Mouse (Mus musculus) midbrain, embryonic 11.5 days (tissue): ENCODE results near the gene Padi3. TPM values are rescaled to one million over a fixed set of nuclear protein-coding genes. Genes with fewer than 3 reads are reported as not detected.

Experiments used
- ATAC-seq: fragments of 200-750 bp; cut with Nextera tagmentation; 2 replicates; pipeline ENCODE4 v1.8.0; 2017; ENCODE audit warnings: moderate TSS enrichment, moderate library complexity; ENCODE audit not compliant: low FRiP score
- DNase-seq: peaks from one replicate; pipeline ENCODE4 v3.0.0; 2015; ENCODE audit warnings: low spot score; ENCODE audit errors: missing footprints
- H3K27ac ChIP-seq: fragments of 300-500 bp; sonication (generic); 2 replicates; pipeline ENCODE4 v1.5.1; 2014; ENCODE audit warnings: low read depth, low read length
- H3K27me3 ChIP-seq: fragments of 300-500 bp; sonication (generic); 2 replicates; pipeline ENCODE4 v1.6.1; 2014; ENCODE audit warnings: mild to moderate bottlenecking, low read length, moderate library complexity, mixed read lengths; ENCODE audit not compliant: control insufficient read depth, insufficient read depth
- H3K36me3 ChIP-seq: fragments of 300-500 bp; sonication (generic); 2 replicates; pipeline ENCODE4 v1.6.1; 2014; ENCODE audit warnings: mild to moderate bottlenecking, low read length, moderate library complexity, mixed read lengths; ENCODE audit not compliant: control insufficient read depth, insufficient read depth
- H3K4me1 ChIP-seq: fragments of 300-500 bp; sonication (generic); 2 replicates; pipeline ENCODE4 v1.6.1; 2014; ENCODE audit warnings: low read length; ENCODE audit not compliant: control insufficient read depth, insufficient read depth
- H3K4me2 ChIP-seq: fragments of 300-500 bp; sonication (generic); 2 replicates; pipeline ENCODE4 v1.6.1; 2014; ENCODE audit warnings: mild to moderate bottlenecking, moderate library complexity
- H3K4me3 ChIP-seq: fragments of 300-500 bp; sonication (generic); 2 replicates; pipeline ENCODE4 v1.5.1; 2014; ENCODE audit warnings: low read depth, low read length
- H3K9ac ChIP-seq: fragments of 300-500 bp; sonication (generic); 2 replicates; pipeline ENCODE4 v1.6.1; 2014; ENCODE audit warnings: low read length
- H3K9me3 ChIP-seq: fragments of 300-500 bp; sonication (generic); 2 replicates; pipeline ENCODE4 v1.6.1; 2016; ENCODE audit warnings: low read length; ENCODE audit not compliant: control insufficient read depth
- WGBS: fragments of 180-500 bp; shearing (Covaris S2); extraction: QIAGEN DNeasy Blood & Tissue Kit; methylation state at CpG from one replicate; pipeline ENCODE4 v1.1.7; 2014; 5-methylcytosine and 5-hydroxymethylcytosine counted together
- polyA plus RNA-seq: library from polyadenylated mRNA; unstranded; fragments of >200 nt; fragmentation: Nextera tagmentation; extraction: Ambion mirVana; gene quantifications from 2 replicates; pipeline ENCODE4 v1.2.1, GENCODE M21; 2014

Padi3 gene
- polyA plus RNA-seq, 1 experiment from 2014 or later = not detected

DNA sequence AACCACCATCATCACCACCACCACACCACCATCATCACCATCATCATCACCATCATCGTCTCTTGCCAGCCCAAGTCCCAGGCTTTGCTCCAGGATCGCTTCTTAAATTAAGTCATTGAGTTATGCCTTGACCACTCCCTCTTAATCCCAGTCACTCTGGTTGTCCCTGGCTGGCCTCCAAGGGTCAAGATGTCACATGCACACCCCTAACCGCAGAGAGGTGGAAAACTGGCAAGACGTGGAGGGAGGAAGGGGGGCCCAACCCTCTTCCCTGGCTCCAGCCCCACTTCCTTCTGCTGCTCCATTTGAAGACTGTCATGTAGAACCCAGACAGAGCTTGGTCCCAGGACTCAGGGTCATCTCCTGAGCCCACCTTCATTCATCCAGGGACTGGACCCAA, 34.5 kb upstream of the Padi3 start:
- Histone ChIP-seq H3K4me2 (no peak overlapping the region), H3K36me3 (no peaks in the 10 kb centered on the region), H3K27me3 (no peaks in the 10 kb centered on the region), H3K4me3 (no peak overlapping the region), H3K4me1 (no peaks in the 10 kb centered on the region), H3K9me3 (no peaks in the 10 kb centered on the region), H3K27ac (no peak overlapping the region), H3K9ac (no peak overlapping the region)
- DNase-seq (no peak), ATAC-seq (no peak)
- WGBS = 65% methylated on average over 4 of the region's 4 CpGs

- Histone ChIP-seq H3K4me3 (no peak overlapping the region), H3K27me3 (no peaks in the 10 kb centered on the region), H3K9me3 (no peaks in the 10 kb centered on the region), H3K36me3 (no peaks in the 10 kb centered on the region), H3K4me2 (no peak overlapping the region), H3K27ac (no peak overlapping the region), H3K9ac (no peak overlapping the region), H3K4me1 (no peaks in the 10 kb centered on the region)
- WGBS = 81% methylated on average over 15 of the region's 15 CpGs
- ATAC-seq = no peak
- DNase-seq = no peak
Measured at GRCm38 (mm10) chr4:140843670-140844280, 33.3 kb upstream of the Padi3 start.

GRCm38 (mm10) chr4:140842909-140843308, 32.5 kb upstream of the Padi3 start:
- H3K36me3 ChIP-seq = no peaks in the 10 kb centered on the region
- H3K4me3 ChIP-seq = no peak overlapping the region
- H3K9ac ChIP-seq = no peak overlapping the region
- DNase-seq = no peak
- H3K9me3 ChIP-seq = no peaks in the 10 kb centered on the region
- ATAC-seq = no peak
- WGBS = 82% methylated on average over 1 of the region's 1 CpGs
- no peaks in the 10 kb centered on the region for H3K27me3 ChIP-seq
- H3K4me2 ChIP-seq = no peak overlapping the region
- H3K27ac ChIP-seq = no peak overlapping the region
- no peaks in the 10 kb centered on the region for H3K4me1 ChIP-seq

- Histone ChIP-seq H3K9ac (no peak overlapping the region), H3K9me3 (no peaks in the 10 kb centered on the region), H3K4me2 (no peak overlapping the region), H3K4me3 (no peak overlapping the region), H3K27ac (no peak overlapping the region), H3K4me1 (peaks cover 13% of the 10 kb centered on the region), H3K36me3 (no peaks in the 10 kb centered on the region), H3K27me3 (no peaks in the 10 kb centered on the region)
- 23% methylated on average over 8 of the region's 8 CpGs for WGBS
- DNase-seq (peak; percentile 90), ATAC-seq (no peak)
Measured at GRCm38 (mm10) chr4:140837879-140838278, 27.4 kb upstream of the Padi3 start.

DNA sequence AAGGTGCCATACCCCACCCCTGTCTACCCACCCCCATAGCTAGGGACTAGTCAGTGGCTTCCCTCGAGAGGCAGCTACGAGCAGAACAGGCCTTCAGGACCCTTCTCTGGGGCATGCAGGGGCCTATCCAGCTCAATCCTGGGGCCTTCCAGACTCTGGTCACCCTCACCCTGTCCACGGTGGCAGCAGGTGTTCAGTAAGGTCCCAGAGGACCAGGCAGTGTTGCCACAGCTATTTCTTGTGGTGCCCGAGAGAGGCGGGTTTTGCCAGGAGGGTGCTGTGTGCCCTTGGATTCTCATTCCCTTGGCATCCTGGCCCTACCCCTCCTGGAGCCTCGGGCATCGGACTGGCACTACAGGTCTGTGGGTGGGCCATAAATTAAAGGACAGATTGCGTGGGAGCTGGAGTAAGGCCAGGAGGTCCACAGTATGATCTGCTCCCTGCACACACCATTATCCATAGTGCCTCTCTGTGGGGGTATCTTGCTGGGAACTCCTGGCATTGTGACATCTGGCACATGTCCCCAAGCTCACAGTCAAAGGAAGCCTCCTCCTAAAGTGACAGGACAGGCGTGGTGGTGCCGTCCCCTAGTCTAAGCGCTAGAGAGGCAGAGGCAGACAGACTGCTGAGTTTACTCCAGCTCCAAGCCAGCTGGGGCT, 25.9 kb upstream of the Padi3 start:
- H3K9ac ChIP-seq = no peak overlapping the region
- H3K36me3 ChIP-seq = no peaks in the 10 kb centered on the region
- peaks cover 13% of the 10 kb centered on the region for H3K4me1 ChIP-seq
- H3K4me3 ChIP-seq = no peak overlapping the region
- 68% methylated on average over 11 of the region's 11 CpGs for WGBS
- H3K9me3 ChIP-seq = no peaks in the 10 kb centered on the region
- DNase-seq (no peak), ATAC-seq (no peak)
- H3K4me2 ChIP-seq = no peak overlapping the region
- H3K27me3 ChIP-seq = no peaks in the 10 kb centered on the region; the same call in 1 of the 2 replicates
- H3K27ac ChIP-seq = no peak overlapping the region

DNA sequence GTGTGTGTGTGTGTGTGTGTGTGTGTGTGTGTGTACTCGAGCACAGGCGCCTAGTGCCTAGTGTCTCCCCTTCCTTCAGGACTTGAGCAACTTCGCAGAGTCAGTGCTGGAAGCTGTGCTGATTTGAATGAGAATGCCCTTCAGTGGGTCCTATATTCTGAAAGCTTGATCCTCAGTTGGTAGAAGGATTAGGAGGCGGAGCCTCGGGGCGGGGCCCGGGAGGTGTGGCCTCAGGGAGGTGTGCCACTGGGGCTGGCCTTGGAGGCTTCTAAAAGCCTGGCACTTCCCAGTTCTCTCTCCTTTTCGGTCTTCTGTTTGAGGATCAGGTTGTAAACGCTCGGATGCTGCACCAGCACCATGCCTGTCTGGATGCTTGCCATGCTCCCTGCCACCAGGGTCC, 25.2 kb upstream of the Padi3 start:
- Histone ChIP-seq H3K27ac (no peak overlapping the region), H3K4me1 (peaks cover 13% of the 10 kb centered on the region), H3K9me3 (no peaks in the 10 kb centered on the region), H3K4me3 (no peak overlapping the region), H3K9ac (no peak overlapping the region), H3K4me2 (peak overlapping the region; percentile 12; the same call in 1 of the 2 replicates), H3K36me3 (no peaks in the 10 kb centered on the region), H3K27me3 (no peaks in the 10 kb centered on the region; the same call in 1 of the 2 replicates)
- 0% methylated on average over 10 of the region's 10 CpGs for WGBS
- DNase-seq (peak; percentile 98), ATAC-seq (peak; percentile 90)

DNA sequence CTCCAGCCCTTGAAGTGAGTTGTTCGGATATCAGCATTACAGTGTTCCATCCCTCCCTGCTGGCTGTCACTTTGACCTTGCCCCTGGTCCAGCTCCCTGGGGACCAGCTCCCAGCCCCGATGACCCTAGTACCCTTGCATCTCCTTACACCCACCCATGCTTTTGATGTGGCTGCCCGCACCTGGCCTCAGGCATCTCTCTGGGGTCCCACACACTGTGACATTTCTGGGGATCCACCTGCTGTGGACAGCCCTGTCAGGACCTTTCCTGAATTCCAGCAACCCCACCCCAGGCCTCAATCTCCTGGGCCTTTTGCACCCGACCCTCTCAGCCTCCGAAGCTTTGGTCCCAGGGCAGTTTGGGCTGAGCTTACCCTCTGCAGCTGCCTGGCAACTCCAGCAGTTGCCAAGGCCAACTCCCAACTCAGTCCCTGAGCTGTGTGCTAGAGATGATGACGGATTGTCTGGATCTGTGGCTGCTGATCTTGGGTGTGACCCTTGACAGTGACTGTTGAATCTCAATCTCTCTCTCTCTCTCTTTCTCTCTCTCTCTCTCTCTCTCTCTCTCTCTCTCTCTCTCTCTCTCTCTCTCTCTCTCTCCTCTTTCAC, 24.0 kb upstream of the Padi3 start:
- Histone ChIP-seq H3K27me3 (no peaks in the 10 kb centered on the region; the same call in 1 of the 2 replicates), H3K4me1 (peaks cover 13% of the 10 kb centered on the region), H3K27ac (no peak overlapping the region), H3K4me2 (no peak overlapping the region), H3K9ac (no peak overlapping the region), H3K36me3 (no peaks in the 10 kb centered on the region), H3K4me3 (no peak overlapping the region), H3K9me3 (no peaks in the 10 kb centered on the region)
- ATAC-seq (no peak), DNase-seq (no peak)
- WGBS = 61% methylated on average over 6 of the region's 6 CpGs

DNA sequence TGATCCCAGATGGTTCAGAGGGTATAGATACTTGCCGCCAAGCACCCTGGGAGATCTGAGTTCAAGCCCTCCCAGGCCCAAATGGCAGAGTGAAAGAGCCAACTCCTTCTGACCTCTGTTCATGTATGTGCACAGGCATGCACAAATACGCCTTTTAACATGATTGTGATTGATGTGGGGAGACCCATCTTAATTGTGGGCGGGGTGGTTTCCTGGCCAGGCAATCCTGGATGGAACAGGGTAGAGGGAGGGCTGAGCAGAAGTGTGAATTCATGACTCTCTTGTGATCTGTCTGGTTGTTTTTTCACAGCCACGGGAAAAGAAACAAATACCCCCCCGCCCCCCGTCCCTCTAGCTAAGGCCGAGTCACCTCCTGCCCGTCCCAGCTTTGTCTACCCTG, 22.4 kb upstream of the Padi3 start:
- Histone ChIP-seq H3K27ac (no peak overlapping the region), H3K27me3 (no peaks in the 10 kb centered on the region; the same call in 1 of the 2 replicates), H3K9me3 (no peaks in the 10 kb centered on the region), H3K9ac (no peak overlapping the region), H3K4me2 (no peak overlapping the region), H3K4me3 (no peak overlapping the region), H3K4me1 (peaks cover 13% of the 10 kb centered on the region), H3K36me3 (no peaks in the 10 kb centered on the region)
- DNase-seq (no peak), ATAC-seq (no peak)
- WGBS = 56% methylated on average over 8 of the region's 8 CpGs

GRCm38 (mm10) chr4:140831808-140832207, 21.4 kb upstream of the Padi3 start:
- no peaks in the 10 kb centered on the region; the same call in 1 of the 2 replicates for H3K27me3 ChIP-seq
- DNase-seq (no peak), ATAC-seq (no peak)
- H3K4me2 ChIP-seq = no peak overlapping the region
- H3K4me3 ChIP-seq = no peak overlapping the region
- no peaks in the 10 kb centered on the region for H3K9me3 ChIP-seq
- 89% methylated on average over 4 of the region's 4 CpGs for WGBS
- H3K9ac ChIP-seq = no peak overlapping the region
- H3K36me3 ChIP-seq = no peaks in the 10 kb centered on the region
- H3K4me1 ChIP-seq = peaks cover 13% of the 10 kb centered on the region
- no peak overlapping the region for H3K27ac ChIP-seq
